Mouse (Mus musculus) liver, embryonic 14 days (tissue): Measurements from ENCODE around the gene 4930444G20Rik. TPM values are rescaled to one million over a fixed set of nuclear protein-coding genes. Genes with fewer than 3 reads are reported as not detected.

ENCODE experiments used
- polyA plus RNA-seq: library from polyadenylated mRNA; depleted of rRNA; stranded (reverse); fragments of >200 nt; gene quantifications from 2 replicates; pipeline ENCODE4 v1.2.3, GENCODE M21; 2012; rRNA removed

Gene 4930444G20Rik
- not detected in 2 replicates for polyA plus RNA-seq

DNA sequence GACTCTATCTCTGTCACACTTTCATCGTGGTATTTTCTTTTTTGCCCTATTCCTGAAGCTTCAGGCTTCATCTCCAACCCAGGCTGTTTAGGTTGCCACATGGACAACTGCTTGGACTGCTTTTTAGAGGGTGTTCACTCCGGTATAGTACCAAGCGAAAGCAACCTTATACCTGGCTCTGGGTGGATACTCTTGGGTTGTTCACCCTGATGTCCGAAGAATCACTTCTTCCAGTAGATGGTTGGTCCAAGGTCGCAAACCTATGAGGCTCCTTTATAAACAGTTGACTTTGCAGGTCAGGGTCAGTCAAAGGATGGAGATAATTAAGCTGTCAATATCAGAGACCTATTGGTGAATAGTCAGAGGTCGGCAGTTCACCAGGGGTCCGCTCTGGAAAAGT lies at the start of gene 4930444G20Rik:
Gene 4930444G20Rik (minus strand): TSS at position 101 of the 400 bp plus-strand sequence.

Other genes starting within 250 kb of the 4930444G20Rik start
- gene Sgk1, start 185.9 kb downstream of the 4930444G20Rik start, polyA plus RNA-seq = 5.2 and 6.7 TPM in 2 replicates
- 0.81 and 1.3 TPM in 2 replicates for gene E030030I06Rik, start 81.2 kb upstream of the 4930444G20Rik start, polyA plus RNA-seq
- gene Raet1e, start 90.5 kb upstream of the 4930444G20Rik start, polyA plus RNA-seq = 0.46 and 0.50 TPM in 2 replicates
- gene H60b, start 90.5 kb upstream of the 4930444G20Rik start, polyA plus RNA-seq = 0.10 and 0.15 TPM in 2 replicates